8 mouse cellular contexts compared by ENCODE assay signal in the genomic region with DNA sequence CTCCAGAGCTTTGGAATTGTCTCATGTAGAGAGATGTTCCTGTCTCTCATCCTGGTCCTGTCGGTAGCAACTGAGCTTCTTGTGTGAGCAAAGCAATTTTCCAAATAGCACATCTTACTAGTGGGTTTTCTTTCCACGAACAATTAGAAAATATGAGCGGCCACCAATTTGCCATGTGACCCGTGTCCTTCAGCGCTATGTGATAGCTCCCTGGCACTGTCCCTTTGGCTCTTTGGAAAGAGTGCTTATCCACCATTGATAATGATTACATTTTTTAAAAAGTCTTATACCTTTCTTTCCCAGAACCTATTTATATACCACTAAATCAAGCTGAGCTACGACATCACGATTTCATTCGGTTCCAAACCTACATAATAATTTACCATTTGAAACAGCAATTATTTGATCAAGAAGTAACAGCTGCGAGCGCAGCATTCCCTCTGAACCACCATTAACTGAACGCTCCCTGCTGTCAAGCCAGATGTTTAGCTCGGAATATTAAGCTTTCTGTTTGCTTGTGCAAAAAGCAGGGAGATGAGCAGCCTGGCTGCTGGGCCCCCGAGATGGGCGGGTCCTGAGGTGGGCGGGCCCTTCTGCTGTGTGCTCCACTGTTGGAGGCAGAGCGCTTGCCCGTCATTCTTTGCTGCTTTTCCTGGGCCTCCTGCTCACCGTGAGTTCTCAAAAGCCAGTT. TPM values are rescaled to one million over a fixed set of nuclear protein-coding genes. Genes with fewer than 3 reads are reported as not detected.
DNase-seq lines count a peak whose midpoint lies in the region; ATAC-seq lines count a peak whose summit lies in the region.

No protein-coding gene starts in this region.

- ATAC-seq in intestine, embryonic 14.5 days (replicated peaks; ENCODE audit: low FRiP score, low TSS enrichment, low read depth), result peak; percentile 89; the same call in 1 of the 2 replicates
- peak; percentile 88 for ATAC-seq in liver, embryonic 12.5 days
- ATAC-seq in neural tube, embryonic 12.5 days (ENCODE audit: low FRiP score, low read depth), result peak; percentile 94

- H3K27ac ChIP-seq in intestine, embryonic 14.5 days (ENCODE audit: low read depth), result no peak overlapping the region
- H3K27ac ChIP-seq in liver, embryonic 12.5 days, result no peak overlapping the region
- H3K27ac ChIP-seq in neural tube, embryonic 12.5 days, result no peak overlapping the region

- peak overlapping the region; percentile 19; the same call in 1 of the 2 replicates for H3K4me3 ChIP-seq in intestine, embryonic 14.5 days (ENCODE audit: low read depth, low read length)
- H3K4me3 ChIP-seq in liver, embryonic 12.5 days, result peak overlapping the region; percentile 33
- no peak overlapping the region for H3K4me3 ChIP-seq in neural tube, embryonic 12.5 days

- peak overlapping the region; percentile 32 for H3K9ac ChIP-seq in intestine, embryonic 14.5 days (ENCODE audit: low read length)
- H3K9ac ChIP-seq in liver, embryonic 12.5 days, result peak overlapping the region; percentile 42; the same call in 1 of the 2 replicates
- no peak overlapping the region for H3K9ac ChIP-seq in neural tube, embryonic 12.5 days

- no peaks in the 10 kb centered on the region for H3K27me3 ChIP-seq in intestine, embryonic 14.5 days (replicated peaks; ENCODE audit: control insufficient read depth, insufficient read depth, low read length)
- no peaks in the 10 kb centered on the region for H3K27me3 ChIP-seq in liver, embryonic 12.5 days (replicated peaks)
- H3K27me3 ChIP-seq in neural tube, embryonic 12.5 days (replicated peaks), result no peaks in the 10 kb centered on the region

- peak; percentile 16 to 28 for DNase-seq in cerebellum, adult 18-20 months
- no peak for DNase-seq in cerebellum, adult 11 months
- peak; percentile 40 to 42 for DNase-seq in cerebellum, postnatal 14 days
- peak; percentile 11 for DNase-seq in gastrocnemius, adult 18-20 months (ENCODE audit: low spot score)
- DNase-seq in intestine, embryonic 14.5 days (ENCODE audit: low spot score), result peak; percentile 78
- DNase-seq in thymus, postnatal 4 days, result peak; percentile 73

- peak overlapping the region; percentile 58 for H3K4me2 ChIP-seq in intestine, embryonic 14.5 days (ENCODE audit: low read length)
- H3K4me2 ChIP-seq in liver, embryonic 12.5 days, result peak overlapping the region; percentile 61
- H3K4me2 ChIP-seq in neural tube, embryonic 12.5 days (replicated peaks), result peak overlapping the region; percentile 52

- 0 out of 2 replicates have a peak, but pooled peaks cover 8% of the 10 kb centered on the region for H3K4me1 ChIP-seq in intestine, embryonic 14.5 days (replicated peaks; ENCODE audit: control insufficient read depth, insufficient read depth, low read length)
- peaks cover 23% of the 10 kb centered on the region for H3K4me1 ChIP-seq in liver, embryonic 12.5 days
- peaks cover 3% of the 10 kb centered on the region; the same call in 1 of the 2 replicates for H3K4me1 ChIP-seq in neural tube, embryonic 12.5 days

- H3K9me3 ChIP-seq in intestine, embryonic 14.5 days (ENCODE audit: control insufficient read depth, low read length), result no peaks in the 10 kb centered on the region
- H3K9me3 ChIP-seq in liver, embryonic 12.5 days (replicated peaks), result no peaks in the 10 kb centered on the region
- no peaks in the 10 kb centered on the region for H3K9me3 ChIP-seq in neural tube, embryonic 12.5 days

- H3K36me3 ChIP-seq in intestine, embryonic 14.5 days (ENCODE audit: control insufficient read depth, insufficient read depth, low read length), result no peaks in the 10 kb centered on the region
- no peaks in the 10 kb centered on the region for H3K36me3 ChIP-seq in liver, embryonic 12.5 days
- no peaks in the 10 kb centered on the region for H3K36me3 ChIP-seq in neural tube, embryonic 12.5 days

- 36% methylated on average over 18 of the region's 18 CpGs for WGBS in intestine, embryonic 14.5 days
- 47% methylated on average over 18 of the region's 18 CpGs for WGBS in liver, embryonic 12.5 days (ENCODE audit: insufficient replicate concordance)
- WGBS in neural tube, embryonic 12.5 days, result 42% methylated on average over 18 of the region's 18 CpGs

RNA-seq across cellular contexts. Expression of a gene that starts 20.8 kb away (rescaled TPM):
- 10 to 100 TPM; 19.6 to 22.6 TPM for total RNA-seq in gastrocnemius, adult 18-20 months (2021)
- polyA plus RNA-seq in intestine, embryonic 14.5 days (2014; fragmentation: Nextera tagmentation; extraction: Ambion mirVana), result 29.2 and 30.2 TPM in 2 replicates
- polyA plus RNA-seq in liver, embryonic 12.5 days (2016; fragmentation: Nextera tagmentation; extraction: Ambion mirVana), result 11.7 TPM in 2 replicates
- polyA plus RNA-seq in neural tube, embryonic 12.5 days (2016; fragmentation: Nextera tagmentation; extraction: Ambion mirVana), result 71.4 and 77.4 TPM in 2 replicates

RNA-seq across cellular contexts. Expression of a gene that starts 52.3 kb away (rescaled TPM):
- 10 to 100 TPM; 21.9 to 24.5 TPM for total RNA-seq in gastrocnemius, adult 18-20 months (2021)
- 51.2 and 52.5 TPM in 2 replicates for polyA plus RNA-seq in intestine, embryonic 14.5 days (2014; fragmentation: Nextera tagmentation; extraction: Ambion mirVana)
- 25.9 and 27.1 TPM in 2 replicates for polyA plus RNA-seq in liver, embryonic 12.5 days (2016; fragmentation: Nextera tagmentation; extraction: Ambion mirVana)
- 36.2 and 37.1 TPM in 2 replicates for polyA plus RNA-seq in neural tube, embryonic 12.5 days (2016; fragmentation: Nextera tagmentation; extraction: Ambion mirVana)
